Mouse (Mus musculus) embryonic fibroblast, embryonic 13.5 days (primary cell): ENCODE results near the gene Sufu. TPM values are rescaled to one million over a fixed set of nuclear protein-coding genes. Genes with fewer than 3 reads are reported as not detected.

Experiments used
- H3K27ac ChIP-seq: 2 replicates; pipeline ENCODE4 v1.5.1; 2012; ENCODE audit warnings: low read length, control low read depth, inconsistent platforms; ENCODE audit not compliant: insufficient read depth
- H3K4me1 ChIP-seq: 2 replicates; pipeline ENCODE4 v1.6.1; 2011; ENCODE audit warnings: low read length; ENCODE audit not compliant: control insufficient read depth, insufficient read depth
- H3K4me3 ChIP-seq: 2 replicates; pipeline ENCODE4 v1.5.1; 2011; ENCODE audit warnings: mild to moderate bottlenecking, control low read depth, low read length; ENCODE audit not compliant: insufficient read depth
- CTCF ChIP-seq: IDR thresholded peaks from 2 replicates; pipeline ENCODE4 v1.5.1; 2011; ENCODE audit warnings: mild to moderate bottlenecking, control low read depth, low read length, moderate library complexity, borderline replicate concordance; ENCODE audit not compliant: insufficient read depth
- POLR2A ChIP-seq: IDR thresholded peaks from 2 replicates; pipeline ENCODE4 v1.6.1; 2011; ENCODE audit warnings: low read depth, mild to moderate bottlenecking, control low read depth, low read length, moderate library complexity
- polyA plus RNA-seq: library from polyadenylated mRNA; stranded (reverse); fragments of >200 nt; gene quantifications from 2 replicates; pipeline ENCODE4 v1.2.4, GENCODE M21; 2011; ENCODE audit warnings: low read depth; ENCODE audit not compliant: missing spikeins, insufficient read length

Gene Sufu
- 19.8 and 22.0 TPM in 2 replicates for polyA plus RNA-seq

DNA sequence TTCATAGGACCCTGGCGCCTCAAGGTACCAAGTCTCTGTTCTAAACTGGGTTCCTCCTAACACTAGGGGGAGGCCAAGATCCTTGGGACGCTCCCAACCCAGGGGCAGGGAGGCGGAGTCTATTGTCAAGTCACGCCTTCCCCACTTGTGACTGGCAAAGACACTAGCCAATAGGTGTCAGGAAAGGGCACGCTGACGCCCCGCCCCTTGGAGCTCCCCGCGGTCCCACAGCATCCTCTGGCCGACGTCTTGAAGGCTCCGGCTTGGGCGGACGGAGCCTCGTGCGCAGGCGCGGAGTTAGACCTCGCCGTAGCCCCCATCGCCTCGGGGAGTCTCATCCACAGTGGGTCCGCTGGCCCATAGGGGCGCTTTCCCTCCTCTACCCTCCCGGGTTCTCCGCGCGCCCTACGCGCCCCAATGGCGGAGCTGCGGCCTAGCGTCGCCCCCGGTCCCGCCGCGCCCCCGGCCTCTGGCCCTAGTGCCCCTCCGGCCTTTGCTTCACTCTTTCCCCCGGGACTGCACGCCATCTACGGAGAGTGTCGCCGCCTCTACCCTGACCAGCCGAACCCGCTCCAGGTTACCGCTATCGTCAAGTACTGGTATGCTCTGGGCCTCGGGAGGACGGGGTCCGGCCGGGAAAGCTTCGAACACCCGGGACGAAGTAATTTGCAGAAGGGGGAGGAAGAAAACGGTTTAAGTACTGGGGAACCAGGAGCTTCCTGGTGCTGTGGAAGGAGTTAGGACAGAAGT is at the start of gene Sufu:
TSS of gene Sufu (plus strand) at position 211 of the 750 bp plus-strand sequence.
- H3K4me1 ChIP-seq = peaks cover 10% of the 10 kb centered on the region; the same call in 1 of the 2 replicates
- peak within 1 kb of the TSS; percentile 88 for H3K4me3 ChIP-seq
- TF ChIP-seq POLR2A (peak; percentile 96), CTCF (peak; percentile 81)
- H3K27ac ChIP-seq = peak within 1 kb of the TSS; percentile 7

DNA sequence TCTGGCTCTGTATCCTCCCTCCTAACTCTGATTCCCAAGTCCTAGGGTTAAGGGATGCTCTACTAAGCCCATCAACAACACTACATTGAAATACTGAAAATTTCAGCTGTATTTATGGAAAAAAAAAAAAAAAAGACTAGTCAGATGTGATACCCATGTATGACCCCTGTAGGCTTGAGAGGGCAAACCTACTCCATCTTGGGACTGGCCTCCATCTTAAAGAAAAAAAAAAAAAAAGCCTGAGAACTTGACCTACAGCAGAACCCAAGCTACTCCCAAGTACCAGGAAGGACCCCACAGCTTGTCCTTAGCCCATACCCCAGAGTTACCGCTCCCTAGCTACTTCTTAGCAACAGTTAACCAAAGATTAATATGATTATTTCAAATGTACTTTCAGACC is 49.5 kb upstream of the Sufu start:
- Histone ChIP-seq H3K27ac (no peak overlapping the region), H3K4me3 (no peak overlapping the region), H3K4me1 (peaks cover 3% of the 10 kb centered on the region; the same call in 1 of the 2 replicates)
- TF ChIP-seq CTCF = no peak
- TF ChIP-seq POLR2A = no peak

DNA sequence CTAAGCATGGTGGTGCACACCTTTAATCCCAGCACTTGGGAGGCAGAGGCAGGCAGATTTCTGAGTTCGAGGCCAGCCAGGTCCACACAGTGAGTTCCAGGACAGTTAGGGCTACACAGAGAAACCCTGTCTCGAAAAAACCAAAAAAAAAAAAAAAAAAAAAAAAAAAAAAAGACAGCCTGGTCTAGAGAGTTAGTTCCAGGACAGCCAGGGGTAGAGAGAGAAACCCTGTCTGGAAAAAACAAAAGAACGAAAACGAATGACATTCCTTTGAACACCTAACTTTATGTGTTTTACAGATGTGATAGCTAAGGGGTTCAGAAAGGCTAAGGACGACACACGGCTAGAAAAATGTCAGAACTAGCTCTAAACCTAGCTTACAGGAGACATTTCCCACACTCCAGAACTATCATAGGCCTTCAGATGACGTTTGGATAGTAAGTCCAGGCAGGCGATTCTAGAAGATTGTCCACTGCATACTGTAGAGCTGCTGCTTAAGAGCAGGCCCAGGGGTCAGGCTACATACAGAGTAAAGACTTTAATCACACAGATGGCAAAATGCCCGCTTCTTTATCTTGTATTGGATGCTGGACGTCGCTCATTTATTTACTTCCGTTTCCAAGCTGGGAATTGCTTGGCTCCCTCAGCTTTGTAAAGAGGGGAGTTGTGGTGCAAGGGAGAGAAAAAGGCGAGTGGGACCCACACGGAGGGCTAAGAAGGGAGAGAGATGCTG is 48.6 kb upstream of the Sufu start:
- TF ChIP-seq CTCF = no peak
- no peak for TF ChIP-seq POLR2A
- peaks cover 8% of the 10 kb centered on the region; the same call in 1 of the 2 replicates for H3K4me1 ChIP-seq
- peak overlapping the region; percentile 43 for H3K27ac ChIP-seq
- peak overlapping the region; percentile 74 for H3K4me3 ChIP-seq

DNA sequence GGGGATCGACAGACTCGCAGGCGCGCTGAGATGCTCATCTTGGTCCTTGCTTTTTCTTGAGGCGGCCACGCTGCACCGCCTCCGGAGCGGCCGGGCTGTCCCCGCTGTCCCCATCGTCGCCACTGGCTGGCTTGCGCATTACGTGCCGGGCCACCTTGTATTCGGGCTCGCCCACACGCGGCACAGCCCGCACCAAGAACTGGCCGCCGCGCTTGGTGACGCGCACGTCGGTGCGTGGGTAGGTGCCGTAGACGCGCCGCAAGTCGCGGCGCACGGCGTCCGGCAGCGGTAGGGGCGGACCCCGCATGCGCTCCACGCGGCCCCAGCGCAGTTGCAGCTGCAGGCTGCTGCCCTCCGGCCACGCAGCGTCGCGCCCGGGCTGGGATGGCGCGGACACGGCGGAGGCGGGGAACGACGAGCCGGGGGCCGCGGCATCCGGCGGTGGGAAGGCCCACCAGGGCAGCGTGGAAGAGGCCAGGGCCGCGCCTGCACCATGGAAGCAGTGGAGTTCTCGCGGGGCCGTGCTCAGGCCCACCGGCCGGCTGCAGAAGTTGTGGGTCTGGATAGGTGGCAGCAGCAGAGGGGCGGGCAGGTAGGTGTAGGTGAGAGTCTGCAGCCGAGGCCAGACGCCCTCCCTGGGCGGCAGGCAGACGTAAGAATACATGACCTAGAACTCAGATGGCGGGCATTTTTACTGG is 47.8 kb upstream of the Sufu start:
- peak overlapping the region; percentile 74 for H3K4me3 ChIP-seq
- H3K4me1 ChIP-seq = peaks cover 8% of the 10 kb centered on the region; the same call in 1 of the 2 replicates
- H3K27ac ChIP-seq = peak overlapping the region; percentile 43
- TF ChIP-seq POLR2A (peak; percentile 88), CTCF (no peak)

DNA sequence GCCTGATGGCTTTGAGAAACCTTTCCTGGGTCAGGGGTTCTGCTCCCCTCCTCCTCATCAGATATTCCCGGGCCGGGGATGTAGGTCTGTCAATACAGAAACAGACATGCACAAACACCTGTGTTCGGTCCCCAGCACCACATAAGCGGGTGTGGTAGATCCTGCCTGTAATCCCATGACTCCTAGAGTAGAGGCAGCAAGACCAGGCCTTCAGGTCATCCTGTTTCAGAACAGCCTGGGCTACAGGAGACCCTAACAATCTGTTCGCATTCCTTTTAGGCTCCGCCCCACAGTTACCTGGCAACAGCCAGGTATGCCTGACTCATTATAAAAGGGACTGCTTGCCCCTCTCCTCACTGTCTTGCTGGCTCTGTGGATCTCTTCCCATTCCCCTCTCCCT is 47.1 kb upstream of the Sufu start:
- no peak for TF ChIP-seq POLR2A
- no peak for TF ChIP-seq CTCF
- peaks cover 8% of the 10 kb centered on the region; the same call in 1 of the 2 replicates for H3K4me1 ChIP-seq

DNA sequence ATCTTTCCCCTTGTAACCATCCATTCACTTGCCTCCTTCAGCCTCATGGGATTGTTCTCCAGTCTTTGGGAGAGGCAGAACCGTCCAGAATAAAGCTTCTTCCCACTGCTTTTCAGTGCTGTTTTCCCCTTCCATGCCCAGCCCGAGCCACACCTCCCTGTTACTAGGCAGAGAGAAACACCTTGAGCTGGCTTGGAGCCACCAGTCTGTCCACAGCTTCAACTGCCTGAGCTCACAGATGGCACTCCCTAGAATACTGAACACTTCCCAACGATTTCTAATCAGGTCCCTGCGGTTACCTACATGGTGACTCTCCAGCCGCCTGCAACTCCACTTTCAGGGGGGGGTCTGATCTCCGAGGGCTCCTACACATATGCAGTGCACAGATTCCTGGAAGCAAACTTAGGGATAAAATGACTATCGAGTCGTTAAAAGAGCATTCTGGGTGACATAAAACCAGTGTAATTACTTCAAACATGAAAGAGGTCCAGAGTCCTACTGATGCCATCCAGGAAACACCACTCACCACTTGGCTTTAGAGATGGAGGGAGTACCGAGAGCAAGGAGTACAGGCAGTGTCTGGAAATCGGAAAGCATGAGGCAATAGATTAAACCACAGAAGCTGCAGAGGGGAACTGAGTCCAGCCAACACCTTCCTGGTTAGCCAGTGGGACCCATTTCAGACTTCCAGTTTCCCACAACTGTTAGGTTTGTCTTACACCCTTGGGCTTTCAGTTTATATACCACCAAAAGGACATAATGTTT is 46.3 kb upstream of the Sufu start, which contains the start of gene 2310034G01Rik:
TSS of gene 2310034G01Rik (minus strand) at position 135 of the 765 bp plus-strand sequence.
- TF ChIP-seq POLR2A (no peak), CTCF (no peak)
- Histone ChIP-seq H3K4me3 (peak within 1 kb of the TSS; percentile 74), H3K27ac (no peak within 1 kb of the TSS), H3K4me1 (peaks cover 8% of the 10 kb centered on the region; the same call in 1 of the 2 replicates)

More for the DNA sequence above, 47.1 kb upstream of the Sufu start:
- Histone ChIP-seq H3K4me3 (peak overlapping the region; percentile 74), H3K27ac (no peak overlapping the region)

DNA sequence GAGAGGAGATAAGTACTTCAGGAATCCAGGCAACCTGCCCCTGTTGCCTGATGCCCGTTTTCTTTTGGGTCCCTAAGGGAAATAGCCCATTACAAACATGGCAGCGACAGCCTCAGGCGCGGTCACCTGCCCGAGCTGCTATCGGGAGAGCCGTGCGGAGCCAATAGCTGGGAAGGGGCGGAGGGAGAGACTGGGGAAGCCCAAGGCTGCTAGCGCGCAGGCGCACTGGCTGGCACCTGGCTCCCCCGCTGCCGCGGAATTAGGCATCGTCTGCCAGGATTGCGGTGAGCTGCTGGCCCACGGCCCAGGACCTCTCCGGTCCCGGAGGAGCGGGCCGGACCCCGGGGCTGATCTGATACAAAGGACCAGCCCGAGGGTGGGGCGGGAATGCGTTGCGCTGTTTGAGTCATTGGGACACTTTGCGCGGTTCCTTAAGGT is 40.0 kb upstream of the Sufu start:
- Histone ChIP-seq H3K4me3 (peak overlapping the region; percentile 29), H3K27ac (no peak overlapping the region), H3K4me1 (peaks cover 8% of the 10 kb centered on the region; the same call in 1 of the 2 replicates)
- no peak for TF ChIP-seq CTCF
- TF ChIP-seq POLR2A = no peak

DNA sequence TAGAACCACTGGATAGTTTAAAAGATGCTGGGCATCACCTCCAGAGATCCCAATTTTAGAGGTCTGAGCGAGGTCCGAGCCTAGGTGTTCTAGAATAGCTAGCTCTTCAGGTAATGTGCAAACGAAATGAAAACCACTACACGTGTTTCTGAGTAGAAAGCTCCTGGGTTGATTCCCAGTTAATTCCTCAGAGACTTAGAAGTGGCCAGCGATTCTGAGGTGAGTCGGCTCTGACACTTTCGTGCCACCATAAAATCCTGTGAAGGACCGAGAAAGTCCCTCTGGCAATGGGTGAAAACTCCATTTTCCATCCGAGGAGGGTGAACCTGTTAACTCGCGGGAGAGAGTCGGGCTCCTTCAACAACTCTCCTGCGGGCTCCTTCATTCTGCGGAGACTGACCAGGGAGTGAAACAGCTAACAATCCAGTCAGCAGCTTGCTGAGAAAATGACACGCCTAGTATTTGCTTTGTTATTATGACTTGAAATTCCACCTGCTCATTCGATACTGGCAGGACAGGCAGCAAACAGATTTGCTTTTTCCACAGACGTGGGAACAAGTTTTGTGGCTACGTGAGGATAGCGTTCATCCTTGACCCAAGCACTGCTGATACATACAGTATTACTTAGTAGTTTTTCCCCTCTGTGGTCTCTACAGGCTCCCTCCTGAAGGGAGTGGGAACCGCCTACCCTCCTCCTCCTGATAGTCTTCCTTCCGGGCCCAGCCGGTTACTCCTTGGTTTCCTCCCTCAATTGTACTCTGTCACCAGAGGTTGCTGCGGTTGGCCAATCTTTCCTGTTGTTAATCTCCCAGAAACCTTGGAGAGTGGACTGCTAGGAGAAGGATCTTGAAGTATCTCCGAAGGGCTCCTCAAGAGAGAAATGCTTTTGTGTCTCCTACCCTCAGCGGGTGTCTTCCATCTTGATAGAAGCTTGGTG is 39.1 kb upstream of the Sufu start:
- H3K4me3 ChIP-seq = peak overlapping the region; percentile 29

More for the DNA sequence above, 39.1 kb upstream of the Sufu start:
- TF ChIP-seq CTCF = no peak
- TF ChIP-seq POLR2A = no peak
- Histone ChIP-seq H3K27ac (no peak overlapping the region), H3K4me1 (peaks cover 2% of the 10 kb centered on the region; the same call in 1 of the 2 replicates)
